Mouse (Mus musculus): ENCODE data around the gene Nmbr. TPM values are rescaled to one million over a fixed set of nuclear protein-coding genes. Genes with fewer than 3 reads are reported as not detected.
A peak's percentile ranks its signal among the peaks of the same experiment; 100 is the strongest.

The Nmbr gene
- total RNA-seq (2014; rRNA removed) (4.3 and 6.9 TPM in 2 replicates), polyA plus RNA-seq (2015; fragmentation: Nextera tagmentation; extraction: Ambion mirVana) (2.7 and 3.9 TPM in 2 replicates)

DNA sequence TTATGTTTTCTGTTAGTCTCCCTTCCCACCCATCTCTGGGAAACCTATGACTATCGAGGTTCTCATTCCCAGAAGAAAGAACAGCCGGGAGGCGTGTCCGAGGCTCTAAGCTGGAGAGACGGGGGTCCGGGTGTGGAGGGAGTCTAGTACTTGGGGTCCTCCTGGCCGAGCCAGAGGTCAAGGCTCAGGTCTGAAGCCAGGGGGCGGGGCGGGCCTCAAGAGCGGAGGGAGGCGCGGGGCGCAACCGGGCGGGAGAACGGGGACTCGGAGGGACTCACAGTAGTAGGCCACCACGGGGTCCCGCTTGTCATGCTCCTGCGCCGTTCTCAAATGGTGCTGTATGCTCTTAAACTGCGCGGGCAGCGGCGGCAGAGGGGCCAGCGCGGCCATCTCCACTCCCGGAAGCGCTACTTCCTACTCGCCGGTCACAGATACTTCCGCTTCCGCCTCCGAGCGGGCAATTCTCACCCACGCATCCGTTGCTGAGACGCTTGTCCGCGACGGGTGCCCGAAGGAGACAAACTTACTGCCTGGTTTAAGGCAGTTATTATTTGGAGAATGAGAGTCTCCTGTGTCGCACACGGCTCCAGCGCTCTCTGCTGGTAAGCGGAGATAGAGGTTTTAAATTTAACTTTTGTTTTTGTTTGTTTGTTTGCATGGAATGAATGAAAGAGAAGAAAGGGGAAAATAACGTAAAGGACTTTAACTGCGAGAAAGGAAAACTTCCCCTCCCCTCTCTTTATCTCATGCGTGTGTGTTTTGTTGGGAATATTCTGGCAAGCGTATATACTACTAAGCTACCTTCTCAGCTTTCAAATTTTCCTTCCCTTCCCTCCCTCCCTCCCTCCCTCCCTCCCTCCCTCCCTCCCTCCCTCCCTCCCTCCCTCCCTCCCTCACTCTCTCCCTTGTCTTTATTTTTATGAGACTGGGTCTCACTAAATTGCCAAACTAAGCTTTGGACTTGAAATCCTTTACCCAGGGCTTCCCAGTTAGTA is at the start of gene Nmbr, which contains the start of gene Vta1:
TSS of gene Nmbr (plus strand) at position 520 of the 995 bp plus-strand sequence.
TSS of gene Vta1 (minus strand) at position 489 of the 995 bp plus-strand sequence.
- under 1% methylated on average over 38 of the region's 50 CpGs for WGBS
- peaks cover 9% of the 10 kb centered on the region for H3K4me1 ChIP-seq (ENCODE audit: insufficient read depth)
- H3K27ac ChIP-seq (ENCODE audit: low read depth, low read length): peak within 1 kb of the TSS; percentile 82
- no peaks in the 10 kb centered on the region for H3K27me3 ChIP-seq (ENCODE audit: insufficient read depth, low read length)
- H3K4me2 ChIP-seq (ENCODE audit: low read depth): peak within 1 kb of the TSS; percentile 50
- peak; percentile 99 for ATAC-seq
- peak within 1 kb of the TSS; percentile 82 for H3K4me3 ChIP-seq (ENCODE audit: low read depth, low read length)
- peak; percentile 98 for DNase-seq
- H3K9me3 ChIP-seq (ENCODE audit: low read length): no peaks in the 10 kb centered on the region
- H3K9ac ChIP-seq: peak within 1 kb of the TSS; percentile 73
- H3K36me3 ChIP-seq (ENCODE audit: insufficient read depth): no peaks in the 10 kb centered on the region
- TF ChIP-seq CTCF (IDR thresholded peaks at IDR 0.05; ENCODE audit: low read depth): peak; percentile 88

DNA sequence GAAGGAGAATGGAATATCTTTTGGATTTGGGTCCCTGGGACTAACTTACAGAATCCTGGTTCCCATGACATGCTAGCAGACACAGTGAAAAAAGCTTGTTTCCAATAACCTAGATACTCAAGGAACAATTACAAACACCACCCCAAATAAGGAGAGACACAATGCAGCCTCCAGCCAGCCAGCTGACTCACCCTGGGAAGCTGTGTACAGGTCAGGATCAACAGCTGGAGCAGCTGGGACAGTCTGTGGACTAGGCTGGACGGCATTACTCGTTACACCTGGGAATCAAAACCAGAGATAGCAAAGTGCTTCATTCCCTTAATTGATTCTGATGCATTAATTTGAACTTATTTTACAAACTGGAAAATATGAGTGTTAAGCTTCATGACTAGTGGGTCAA is 44.5 kb upstream of the Nmbr start:
- no peak overlapping the region for H3K4me3 ChIP-seq (ENCODE audit: low read depth, low read length)
- H3K4me2 ChIP-seq (ENCODE audit: low read depth): no peak overlapping the region
- H3K36me3 ChIP-seq (ENCODE audit: insufficient read depth): peaks cover 21% of the 10 kb centered on the region
- H3K27ac ChIP-seq (ENCODE audit: low read depth, low read length): no peak overlapping the region
- WGBS: 85% methylated on average over 2 of the region's 2 CpGs
- H3K9me3 ChIP-seq (ENCODE audit: low read length): no peaks in the 10 kb centered on the region
- ATAC-seq (no peak), DNase-seq (no peak)
- no peak overlapping the region for H3K9ac ChIP-seq
- no peak for TF ChIP-seq CTCF (IDR thresholded peaks at IDR 0.05; ENCODE audit: low read depth)
- no peaks in the 10 kb centered on the region for H3K27me3 ChIP-seq (ENCODE audit: insufficient read depth, low read length)
- H3K4me1 ChIP-seq (ENCODE audit: insufficient read depth): no peaks in the 10 kb centered on the region

DNA sequence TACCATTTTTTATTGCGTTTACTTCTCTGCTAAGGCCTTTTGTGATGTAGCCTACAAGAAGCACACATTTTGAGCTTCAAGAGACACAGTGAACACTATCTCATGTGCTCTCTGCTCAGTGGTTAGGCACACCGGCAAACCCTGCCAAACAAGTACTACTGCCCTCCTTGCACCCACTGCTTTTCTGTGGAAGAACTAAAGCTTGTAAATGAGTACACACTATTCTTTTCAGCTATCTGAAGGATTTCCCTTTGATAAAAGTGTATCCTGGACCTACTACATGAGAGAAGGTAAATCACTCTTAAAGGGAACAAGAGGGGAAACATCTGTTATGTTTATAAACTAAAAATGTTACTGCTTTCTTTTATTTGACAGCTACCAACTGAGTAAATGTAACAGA is 39.2 kb upstream of the Nmbr start:
- no peak for DNase-seq
- H3K9me3 ChIP-seq (ENCODE audit: low read length): no peaks in the 10 kb centered on the region
- peaks cover 21% of the 10 kb centered on the region for H3K36me3 ChIP-seq (ENCODE audit: insufficient read depth)
- H3K27ac ChIP-seq (ENCODE audit: low read depth, low read length): no peak overlapping the region
- no peak overlapping the region for H3K9ac ChIP-seq
- ATAC-seq: no peak
- H3K27me3 ChIP-seq (ENCODE audit: insufficient read depth, low read length): no peaks in the 10 kb centered on the region
- no peak overlapping the region for H3K4me3 ChIP-seq (ENCODE audit: low read depth, low read length)
- no peak overlapping the region for H3K4me2 ChIP-seq (ENCODE audit: low read depth)
- H3K4me1 ChIP-seq (ENCODE audit: insufficient read depth): no peaks in the 10 kb centered on the region
- 96% methylated on average over 2 of the region's 2 CpGs for WGBS
- TF ChIP-seq CTCF (IDR thresholded peaks at IDR 0.05; ENCODE audit: low read depth): no peak

DNA sequence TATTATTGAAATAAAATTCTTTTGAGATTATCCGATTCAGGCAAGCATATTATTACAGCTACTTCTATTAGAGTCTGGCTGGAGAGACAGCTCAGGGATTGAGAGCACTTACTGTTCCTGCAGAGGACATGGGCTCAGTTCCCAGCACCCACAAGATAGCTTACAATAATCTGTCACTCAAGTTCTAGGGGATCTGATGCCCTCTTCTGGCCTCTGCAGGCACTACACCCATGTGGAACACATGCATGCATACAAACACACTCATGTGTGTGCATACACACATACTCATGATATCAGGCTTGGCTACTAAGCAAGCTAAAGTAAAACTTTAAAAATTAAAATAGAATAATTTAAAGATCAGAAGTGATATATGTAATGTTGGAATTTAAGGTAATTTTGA is 19.7 kb upstream of the Nmbr start:
- no peak for ATAC-seq
- 100% methylated on average over 1 of the region's 1 CpGs for WGBS

DNA sequence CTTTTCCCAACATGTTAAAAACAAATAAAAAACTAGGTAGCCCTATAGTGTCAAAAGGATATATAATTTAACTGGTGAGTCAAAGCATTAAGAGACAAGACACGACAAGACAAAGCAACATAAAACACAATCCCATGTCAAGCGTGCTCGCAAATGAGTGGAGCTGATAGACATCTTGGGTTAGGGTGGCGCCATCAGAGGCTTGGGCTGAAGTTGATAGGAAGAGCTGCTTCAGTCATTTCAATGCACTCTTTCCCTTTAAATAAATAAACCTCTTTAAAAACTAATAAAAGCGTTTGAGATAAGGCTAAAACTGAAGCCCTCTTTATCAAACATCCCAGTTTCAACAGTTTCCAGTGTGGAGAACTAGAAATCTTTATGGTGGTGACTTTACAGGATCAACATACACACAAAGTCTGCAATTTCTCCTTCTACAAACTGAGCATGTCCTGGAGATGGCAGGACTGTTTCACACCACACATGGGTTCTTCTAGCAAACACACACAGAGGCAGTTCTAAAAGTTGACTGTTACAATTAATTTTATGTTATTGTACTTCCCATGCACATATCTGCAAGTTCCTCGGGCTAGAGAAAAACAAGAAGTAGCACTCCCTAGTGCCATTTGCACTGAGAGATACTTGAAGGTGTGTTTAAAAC is 16.5 kb upstream of the Nmbr start:
- 97% methylated on average over 6 of the region's 6 CpGs for WGBS
- Histone ChIP-seq H3K9me3 (ENCODE audit: low read length) (no peaks in the 10 kb centered on the region), H3K4me1 (ENCODE audit: insufficient read depth) (no peaks in the 10 kb centered on the region), H3K36me3 (ENCODE audit: insufficient read depth) (peaks cover 7% of the 10 kb centered on the region), H3K4me2 (ENCODE audit: low read depth) (no peak overlapping the region), H3K9ac (no peak overlapping the region), H3K27me3 (ENCODE audit: insufficient read depth, low read length) (no peaks in the 10 kb centered on the region), H3K27ac (ENCODE audit: low read depth, low read length) (no peak overlapping the region), H3K4me3 (ENCODE audit: low read depth, low read length) (no peak overlapping the region)
- ATAC-seq (no peak), DNase-seq (no peak)
- TF ChIP-seq CTCF (IDR thresholded peaks at IDR 0.05; ENCODE audit: low read depth): no peak

More for the DNA sequence above, 19.7 kb upstream of the Nmbr start:
- no peak overlapping the region for H3K27ac ChIP-seq (ENCODE audit: low read depth, low read length)
- H3K4me3 ChIP-seq (ENCODE audit: low read depth, low read length): no peak overlapping the region
- DNase-seq: no peak
- peak; percentile 37 for TF ChIP-seq CTCF (IDR thresholded peaks at IDR 0.05; ENCODE audit: low read depth)
- H3K4me2 ChIP-seq (ENCODE audit: low read depth): no peak overlapping the region
- no peaks in the 10 kb centered on the region for H3K27me3 ChIP-seq (ENCODE audit: insufficient read depth, low read length)
- no peaks in the 10 kb centered on the region for H3K9me3 ChIP-seq (ENCODE audit: low read length)
- H3K4me1 ChIP-seq (ENCODE audit: insufficient read depth): no peaks in the 10 kb centered on the region
- peaks cover 7% of the 10 kb centered on the region for H3K36me3 ChIP-seq (ENCODE audit: insufficient read depth)
- H3K9ac ChIP-seq: no peak overlapping the region

DNA sequence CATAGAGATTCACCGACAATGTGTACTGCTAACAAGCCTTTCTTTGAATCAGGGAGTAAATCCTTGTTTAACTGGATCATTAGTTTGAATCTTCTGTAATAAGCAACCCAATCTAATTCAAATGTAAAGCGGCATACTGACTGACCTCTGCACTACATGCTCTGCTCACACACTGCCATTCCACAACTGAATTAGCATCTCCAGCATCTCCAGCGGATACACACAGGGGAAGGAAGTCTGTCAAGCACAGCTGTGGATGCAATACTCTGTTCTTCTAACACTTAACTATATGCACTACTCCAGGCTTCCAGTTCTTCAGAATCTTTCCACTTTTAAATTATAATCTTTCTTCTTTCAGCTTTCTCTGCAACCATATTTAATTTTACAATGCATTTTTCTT is 15.0 kb upstream of the Nmbr start:
- Histone ChIP-seq H3K36me3 (ENCODE audit: insufficient read depth) (peaks cover 7% of the 10 kb centered on the region), H3K4me3 (ENCODE audit: low read depth, low read length) (no peak overlapping the region), H3K27ac (ENCODE audit: low read depth, low read length) (no peak overlapping the region), H3K4me1 (ENCODE audit: insufficient read depth) (no peaks in the 10 kb centered on the region), H3K9ac (no peak overlapping the region), H3K9me3 (ENCODE audit: low read length) (no peaks in the 10 kb centered on the region), H3K27me3 (ENCODE audit: insufficient read depth, low read length) (no peaks in the 10 kb centered on the region), H3K4me2 (ENCODE audit: low read depth) (no peak overlapping the region)
- TF ChIP-seq CTCF (IDR thresholded peaks at IDR 0.05; ENCODE audit: low read depth): no peak
- ATAC-seq (no peak), DNase-seq (no peak)
- WGBS: 33% methylated on average over 3 of the region's 3 CpGs
